Mouse (Mus musculus): ENCODE measurements around the gene Matn4.

Matn4 gene

DNA sequence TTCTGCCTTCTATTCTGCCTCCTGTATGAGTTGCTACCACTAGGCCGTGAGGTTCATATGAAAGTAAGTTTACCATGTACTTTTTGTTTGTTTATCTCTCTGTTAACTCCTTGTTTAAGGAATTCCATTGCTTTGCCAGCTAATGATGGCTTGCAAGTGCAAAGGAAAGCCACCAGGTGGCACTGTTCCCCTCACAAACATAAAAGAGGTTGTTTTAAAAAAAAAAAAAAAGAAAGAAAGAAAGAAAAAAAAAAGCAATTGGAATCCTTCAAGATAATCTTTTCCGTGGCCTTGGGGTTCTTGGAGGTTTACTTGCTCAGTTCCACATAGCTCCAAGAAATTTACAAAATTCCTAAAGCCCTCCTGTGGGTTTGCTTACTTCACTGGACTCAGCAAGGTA, 12.2 kb upstream of the Matn4 start:
- no peak for DNase-seq (ENCODE audit: low spot score in 2 of 2)

DNA sequence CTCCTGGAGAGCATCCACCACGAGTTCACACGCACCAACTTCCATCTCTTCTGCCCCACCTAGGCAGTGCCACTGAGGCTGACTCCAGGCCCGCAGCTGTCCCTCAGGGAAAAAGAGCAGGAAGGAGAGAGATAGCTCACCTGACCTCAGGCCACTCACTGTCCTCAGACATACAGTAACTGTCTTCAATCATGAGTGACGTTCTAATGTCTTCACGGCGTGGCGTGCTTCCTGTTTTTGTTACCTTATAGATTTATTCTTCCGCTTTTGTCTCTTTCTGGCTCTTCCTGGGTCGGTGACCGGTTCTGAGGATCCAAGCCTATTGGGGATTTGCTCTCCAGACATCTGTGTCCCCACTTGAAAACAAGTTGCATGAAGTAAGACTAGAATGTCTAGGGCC, 9.6 kb upstream of the Matn4 start:
- DNase-seq (ENCODE audit: low spot score in 2 of 2), result no peak

DNA sequence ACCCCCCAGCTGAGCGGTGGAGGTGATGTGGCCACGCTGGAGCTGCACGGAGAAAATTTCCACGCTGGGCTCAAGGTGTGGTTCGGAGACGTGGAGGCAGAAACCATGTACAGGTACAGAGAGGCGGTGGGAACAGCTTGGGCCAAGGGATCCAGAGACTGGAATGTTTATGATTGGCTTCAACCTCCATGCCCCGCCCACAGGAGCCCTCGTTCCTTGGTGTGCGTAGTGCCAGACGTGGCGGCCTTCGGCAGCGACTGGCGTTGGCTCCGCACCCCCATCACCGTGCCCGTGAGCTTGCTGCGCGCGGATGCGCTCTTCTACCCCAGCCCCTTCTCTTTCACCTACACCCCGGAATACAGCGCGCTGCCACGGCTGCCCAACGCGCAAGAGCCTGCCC, 9.2 kb upstream of the Matn4 start:
- DNase-seq (ENCODE audit: low spot score in 2 of 2), result no peak

DNA sequence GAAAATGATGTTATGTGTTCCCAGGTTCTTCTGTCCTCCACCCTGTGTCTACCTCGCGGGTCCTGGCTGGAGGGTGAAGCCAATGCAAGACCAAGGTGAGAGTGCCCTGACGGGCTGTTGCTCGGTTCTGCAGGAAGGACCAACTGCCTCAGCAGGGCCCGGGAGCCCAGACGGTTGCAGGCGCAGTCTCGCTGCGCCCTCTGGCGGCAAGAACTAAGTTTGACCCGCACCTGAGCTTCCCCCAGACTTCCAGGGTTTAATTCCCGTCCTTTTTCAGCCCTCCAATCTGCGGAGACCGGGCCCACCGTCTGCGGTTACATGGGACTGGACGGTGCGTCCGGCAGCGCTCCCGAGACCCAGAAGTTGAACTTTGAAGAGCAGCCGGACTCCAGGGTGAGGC, 2.7 kb upstream of the Matn4 start:
- peak in 1 of 2 experiments; percentile 64 for DNase-seq (ENCODE audit: low spot score in 2 of 2)

DNA sequence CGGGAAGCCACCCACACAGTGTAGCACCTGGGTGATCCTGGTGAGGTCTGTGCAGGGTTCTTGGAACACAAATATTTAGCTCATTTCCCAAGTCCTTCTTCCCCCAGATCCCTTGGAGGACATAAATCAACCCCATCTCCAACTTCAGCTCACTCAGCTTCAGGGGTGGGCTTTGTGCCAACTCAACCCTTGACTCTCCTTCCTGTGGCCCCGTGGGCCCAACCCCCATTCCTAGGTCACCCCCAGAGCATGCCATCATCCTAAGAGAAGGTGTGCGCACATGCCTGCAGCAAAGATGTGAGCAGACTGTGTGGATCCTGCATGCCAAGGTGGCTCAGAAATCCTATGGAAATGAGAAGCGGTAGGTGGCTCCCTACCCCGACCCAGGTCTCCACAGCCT, 559 bp upstream of the Matn4 start:
- no peak for DNase-seq (ENCODE audit: low spot score in 2 of 2)

DNA sequence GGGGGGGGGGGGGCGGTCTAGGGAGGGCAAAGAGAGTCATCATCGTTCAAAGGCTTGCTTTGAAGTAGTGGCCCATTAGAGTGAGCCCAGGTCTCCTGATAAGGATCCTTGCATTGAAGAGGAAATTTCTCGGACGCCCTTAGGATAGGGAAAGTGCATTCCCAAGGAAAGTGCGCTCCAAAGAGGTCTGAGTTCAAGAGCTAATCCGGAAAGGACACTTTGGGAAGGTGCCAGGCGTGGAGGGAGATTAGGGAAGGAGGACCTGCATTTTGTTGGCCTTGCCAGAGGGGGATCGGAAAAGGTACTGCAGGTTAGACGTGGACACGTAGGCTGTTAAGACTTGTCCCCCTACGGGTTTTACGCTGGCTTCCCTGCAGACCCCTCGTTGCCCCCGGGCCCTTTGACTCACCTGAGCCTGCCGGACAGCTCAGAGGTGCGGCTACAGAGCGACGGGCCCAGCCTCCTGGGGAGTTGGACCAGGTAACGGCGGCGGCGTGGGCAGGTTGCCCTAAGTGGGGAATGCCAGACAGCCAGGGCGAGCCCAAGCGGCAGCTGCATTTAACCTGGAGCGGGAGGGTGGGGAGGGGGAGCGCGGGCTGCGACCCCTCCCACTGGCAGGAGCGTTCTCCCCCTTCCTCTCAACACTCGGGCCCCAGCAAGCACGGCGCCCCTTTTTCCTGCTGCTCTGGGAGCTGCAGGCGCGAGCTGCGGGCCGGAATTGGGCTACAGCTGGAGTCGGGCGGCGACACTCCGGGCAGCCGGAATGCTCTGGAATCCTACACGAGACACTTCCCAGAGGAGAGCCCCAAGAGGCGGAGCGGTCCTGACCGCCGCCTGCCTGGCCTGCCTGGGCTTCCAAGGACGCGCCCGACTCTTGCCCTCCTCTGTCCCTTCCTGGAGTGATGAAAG, 624 bp downstream of the Matn4 start:
- no peak for DNase-seq (ENCODE audit: low spot score in 2 of 2)

DNA sequence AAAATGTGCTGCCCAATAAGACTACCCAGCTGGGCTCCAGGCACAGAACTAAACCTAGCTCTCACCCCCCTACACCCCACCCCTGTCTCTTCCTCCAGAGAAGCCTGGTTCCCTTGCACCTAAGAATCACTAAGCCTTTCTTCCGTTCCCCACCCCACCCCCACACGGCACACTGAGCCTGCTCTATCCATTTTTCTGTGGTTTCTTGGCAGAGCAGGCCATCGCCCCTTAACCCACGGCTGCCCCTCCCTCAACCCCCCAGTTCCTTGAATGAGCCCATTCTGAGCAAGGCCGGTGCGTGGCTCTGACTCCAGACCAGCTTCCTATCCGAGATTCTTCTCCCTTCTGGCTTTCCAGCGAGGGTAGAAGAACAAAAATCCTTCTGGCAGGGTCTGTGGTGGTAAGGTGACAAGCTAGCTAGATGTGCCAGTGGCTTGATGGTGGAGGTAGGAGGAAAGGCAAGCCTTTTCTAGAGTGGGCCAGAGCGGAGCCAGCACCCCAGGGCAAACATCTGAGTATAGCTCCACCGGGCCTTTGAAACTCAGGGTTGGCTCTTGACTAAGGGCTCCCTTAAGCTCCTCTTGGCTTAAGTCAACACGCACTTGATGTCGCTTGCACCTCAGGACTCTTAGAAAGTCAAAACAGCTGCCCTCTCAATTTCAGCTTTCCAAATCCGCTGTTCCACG, 1.4 kb downstream of the Matn4 start:
- peak; percentile 39 to 57 for DNase-seq (ENCODE audit: low spot score in 2 of 2)

DNA sequence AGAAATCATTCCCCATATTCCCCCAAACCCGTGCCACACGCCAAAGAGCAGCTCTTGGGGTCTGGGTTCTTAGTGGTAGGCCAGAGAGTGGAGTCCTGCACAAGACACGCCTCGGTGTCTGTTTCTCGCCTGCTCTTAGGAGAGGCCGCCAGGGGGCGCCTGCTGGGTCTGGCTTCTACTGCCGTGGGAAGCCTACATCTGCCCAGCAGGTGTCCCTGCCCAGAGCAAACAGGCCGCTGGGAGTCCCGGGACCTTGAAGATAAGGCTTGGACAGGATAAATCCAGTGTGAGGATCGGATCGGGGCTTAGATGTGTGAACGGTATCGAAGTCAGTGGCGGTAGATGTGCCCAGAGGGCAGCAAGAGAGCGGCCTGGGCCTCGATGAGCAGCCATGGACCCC, 2.1 kb downstream of the Matn4 start, which contains the start of gene Rbpjl:
TSS of gene Rbpjl (plus strand) at position 236 of the 400 bp plus-strand sequence.
- peak; percentile 45 to 55 for DNase-seq (ENCODE audit: low spot score in 2 of 2)

DNA sequence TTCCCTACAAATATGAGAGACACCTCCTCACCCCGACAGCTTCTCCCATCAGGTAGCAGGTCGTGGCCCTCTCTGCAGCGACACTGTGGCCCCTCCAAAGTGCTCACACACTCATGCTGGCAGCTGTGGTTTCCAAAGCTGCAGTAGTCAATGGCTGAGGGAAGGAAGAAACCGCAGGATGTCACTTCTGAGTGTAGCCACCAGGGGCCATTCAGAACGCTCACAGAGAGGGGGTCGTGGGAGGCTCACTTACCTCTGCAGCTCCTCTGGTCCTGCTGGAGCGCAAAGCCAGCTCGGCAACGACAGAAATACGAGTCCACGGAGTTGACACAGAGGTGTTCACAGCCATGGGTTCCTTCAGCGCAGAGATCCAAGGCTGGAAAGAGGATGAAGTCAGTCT, 8.0 kb downstream of the Matn4 start:
- no peak for DNase-seq (ENCODE audit: low spot score in 2 of 2)

DNA sequence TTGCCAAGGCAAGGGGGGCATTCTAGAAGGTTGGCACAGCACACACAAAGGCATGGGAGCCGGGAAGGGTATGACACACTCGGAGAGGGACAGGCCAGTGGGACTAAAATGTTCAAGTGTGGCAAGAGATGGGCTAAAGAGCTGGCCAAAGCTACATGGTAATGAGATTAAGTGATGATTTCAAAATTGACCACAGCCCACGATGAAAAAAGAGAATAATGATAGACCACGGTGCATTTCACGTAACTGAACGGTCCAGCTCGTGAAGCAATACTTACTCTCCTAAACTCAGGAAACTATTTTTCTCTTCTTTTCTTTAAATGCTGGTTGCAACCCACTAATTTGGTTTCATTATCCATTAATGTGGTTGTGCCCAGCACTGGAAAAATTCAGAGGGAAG, 8.9 kb downstream of the Matn4 start:
- DNase-seq (ENCODE audit: low spot score in 2 of 2), result no peak

DNA sequence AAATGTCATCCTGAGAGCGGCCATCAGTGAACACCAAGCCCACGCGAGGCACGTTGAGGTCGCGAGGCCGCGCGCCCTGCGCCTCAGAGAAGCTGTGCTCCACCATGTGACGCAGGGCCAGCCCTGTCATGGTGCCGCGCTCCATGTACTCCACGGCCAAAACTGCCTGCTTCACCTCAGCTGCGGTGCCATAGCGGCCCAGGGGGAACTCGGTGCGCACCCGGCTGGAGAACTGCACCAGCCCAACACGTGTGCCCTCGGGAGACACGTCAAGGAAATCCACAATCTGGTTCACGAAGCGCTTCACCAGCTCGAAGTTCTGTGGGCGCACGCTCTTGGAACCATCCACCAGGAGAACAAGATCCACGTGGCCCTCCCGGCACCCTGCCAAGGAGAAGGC, 11.8 kb downstream of the Matn4 start:
- DNase-seq (ENCODE audit: low spot score in 2 of 2), result no peak

DNA sequence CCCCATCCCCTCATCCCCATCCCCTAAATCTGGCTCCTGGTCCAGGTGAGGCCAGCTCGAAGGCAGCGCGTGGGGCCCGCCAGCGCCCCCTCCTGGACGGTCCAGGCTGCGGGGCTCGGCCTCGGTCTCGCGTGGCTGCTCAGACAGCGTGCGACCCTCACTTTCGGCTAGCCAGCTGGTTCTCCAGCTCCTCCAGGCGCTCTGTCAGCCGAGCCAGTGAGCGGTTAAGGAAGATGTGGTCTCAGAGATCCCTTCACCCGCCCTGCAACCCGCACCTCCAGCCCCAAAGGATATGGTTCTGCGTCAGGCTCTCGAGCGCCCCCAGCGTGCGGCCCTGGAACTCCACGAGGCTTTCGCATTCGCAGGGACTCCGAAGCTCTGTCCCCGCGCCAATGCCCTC, 15.5 kb downstream of the Matn4 start:
- peak; percentile 58 to 82 for DNase-seq (ENCODE audit: low spot score in 2 of 2)

DNA sequence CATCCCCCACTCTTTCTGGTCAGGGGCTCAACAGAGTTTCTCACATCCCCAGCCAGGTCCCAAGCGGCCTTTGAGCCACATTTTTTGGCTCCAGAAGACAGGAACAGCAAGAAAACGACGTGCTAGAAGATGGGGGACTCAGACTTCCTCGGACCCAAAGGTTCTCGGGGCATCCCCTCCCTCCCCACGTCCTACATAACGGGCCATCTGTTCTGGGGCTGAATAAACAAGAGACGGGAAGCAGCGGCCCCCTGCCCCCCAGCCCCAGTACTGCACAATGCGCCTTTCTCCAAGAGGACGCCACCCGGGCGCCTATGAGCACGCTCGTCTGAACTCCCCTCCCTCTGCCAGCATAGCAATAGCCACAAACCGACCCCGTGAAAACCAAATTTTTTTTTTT, 15.9 kb downstream of the Matn4 start, which contains the start of gene Slpi:
TSS of gene Slpi (minus strand) at position 76 of the 400 bp plus-strand sequence.
- DNase-seq (ENCODE audit: low spot score in 2 of 2), result peak; percentile 43 to 61

DNA sequence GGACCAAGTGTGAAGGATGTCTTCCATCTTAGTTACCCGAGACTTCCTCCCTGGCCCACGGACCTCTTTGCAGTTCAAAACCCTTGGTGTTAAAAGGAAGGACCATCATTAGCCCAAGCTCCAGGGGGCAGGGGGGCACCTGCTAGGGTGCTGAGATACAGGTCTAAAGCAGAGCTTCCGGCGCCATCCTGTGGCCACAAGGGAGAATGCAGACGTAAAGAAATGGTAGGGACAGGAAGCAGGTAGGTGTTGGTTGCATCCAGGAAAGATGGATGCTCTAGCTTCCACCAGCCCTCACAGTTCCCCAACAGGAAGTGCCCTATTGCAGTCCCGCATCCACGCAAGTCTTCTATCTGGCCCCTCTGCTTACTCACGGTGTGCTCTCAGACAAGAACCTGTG, 18.0 kb downstream of the Matn4 start:
- peak in 1 of 2 experiments; percentile 48 for DNase-seq (ENCODE audit: low spot score in 2 of 2)

DNA sequence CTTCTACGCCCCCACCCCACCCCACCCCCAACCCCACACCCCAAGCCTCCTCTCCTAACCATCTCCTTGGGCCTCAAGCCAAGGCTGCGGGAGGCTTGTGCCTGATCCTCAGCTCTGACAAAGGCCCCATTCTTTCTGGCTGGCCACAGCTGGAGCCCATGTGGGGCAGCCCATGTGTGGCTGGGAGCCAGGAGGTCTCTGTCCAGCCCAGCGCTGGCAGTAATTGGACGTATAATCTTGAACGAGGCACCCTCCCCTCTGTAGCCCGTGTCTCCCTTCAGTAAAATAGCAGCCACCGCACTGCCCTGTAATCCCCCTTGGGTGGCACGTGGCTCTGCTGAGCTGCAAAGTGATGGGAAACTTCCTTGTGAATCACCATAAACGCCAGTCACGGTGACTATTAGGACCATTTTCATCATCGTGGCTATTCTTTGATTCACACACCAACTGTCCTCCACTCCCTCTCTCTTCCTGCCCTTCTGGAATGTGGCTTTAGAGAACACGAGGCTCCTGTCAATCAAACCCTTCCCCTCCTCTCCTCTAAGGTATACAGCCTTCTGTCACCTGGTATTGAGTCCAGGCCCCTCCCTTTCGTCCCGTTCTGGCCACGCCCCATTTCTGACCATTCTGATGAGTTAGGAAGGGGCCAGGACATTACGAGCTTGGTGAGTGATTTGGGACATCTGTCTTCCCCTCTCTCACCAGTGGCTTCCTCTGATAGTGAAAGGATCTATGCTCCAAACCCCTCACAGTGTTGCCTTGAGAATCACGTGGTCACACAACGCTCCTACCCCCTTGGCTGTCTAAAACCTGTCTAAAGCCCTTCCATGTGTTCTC, 18.8 kb downstream of the Matn4 start:
- peak in 1 of 2 experiments; percentile 37 for DNase-seq (ENCODE audit: low spot score in 2 of 2)

DNA sequence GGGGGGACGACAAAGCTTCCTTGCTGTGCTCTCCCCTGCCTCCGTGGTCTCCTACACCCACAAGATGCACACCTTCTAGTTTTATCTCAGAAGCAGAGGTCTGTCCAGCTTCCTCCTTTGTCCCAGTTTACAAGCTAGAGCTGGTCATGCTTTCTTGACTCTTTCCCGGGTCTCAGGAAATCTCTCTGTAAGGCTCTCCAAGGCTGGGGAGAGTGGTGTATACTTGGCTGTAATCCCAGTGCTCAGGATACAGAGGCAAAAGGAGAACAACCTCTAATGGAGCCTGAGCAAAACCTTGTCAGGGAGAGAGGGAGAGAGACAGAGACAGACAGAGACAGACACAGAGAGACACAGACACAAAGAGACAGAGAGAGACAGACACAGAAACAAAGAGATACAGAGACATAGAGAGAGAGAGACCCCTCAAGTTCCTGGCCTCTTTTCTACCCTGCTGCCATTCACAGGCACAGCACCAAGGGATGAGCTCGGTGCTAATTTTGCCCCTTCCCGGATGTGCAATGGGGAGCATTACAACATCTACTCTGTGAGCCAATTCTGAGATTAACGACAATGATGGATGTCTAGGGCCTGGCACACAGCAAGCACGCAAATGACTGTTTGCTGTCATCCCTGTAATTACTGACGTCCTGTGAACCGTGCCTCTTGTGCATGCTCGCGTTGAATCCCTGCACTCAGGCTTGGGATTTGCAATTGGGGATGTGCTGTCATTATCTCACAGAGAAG, 21.1 kb downstream of the Matn4 start:
- no peak for DNase-seq (ENCODE audit: low spot score in 2 of 2)

DNA sequence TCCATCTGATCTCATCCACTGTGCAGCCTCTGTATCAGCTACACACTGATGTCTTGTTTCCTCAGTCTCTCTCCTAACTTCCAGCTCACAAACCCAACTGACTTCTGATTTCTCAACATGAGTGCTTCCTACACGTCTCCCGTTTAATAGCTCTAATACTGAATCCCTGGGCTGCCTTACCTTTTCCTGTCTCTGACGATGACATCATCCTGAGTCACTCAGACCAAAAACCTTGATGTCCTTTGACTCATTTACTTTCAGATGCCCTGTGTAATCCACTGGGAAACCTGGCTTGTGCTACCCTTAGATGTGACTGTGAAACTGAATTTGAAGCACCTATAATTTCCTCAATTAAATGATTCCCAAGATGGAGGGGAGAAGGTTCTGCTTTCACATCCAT, 22.0 kb downstream of the Matn4 start:
- no peak for DNase-seq (ENCODE audit: low spot score in 2 of 2)

DNA sequence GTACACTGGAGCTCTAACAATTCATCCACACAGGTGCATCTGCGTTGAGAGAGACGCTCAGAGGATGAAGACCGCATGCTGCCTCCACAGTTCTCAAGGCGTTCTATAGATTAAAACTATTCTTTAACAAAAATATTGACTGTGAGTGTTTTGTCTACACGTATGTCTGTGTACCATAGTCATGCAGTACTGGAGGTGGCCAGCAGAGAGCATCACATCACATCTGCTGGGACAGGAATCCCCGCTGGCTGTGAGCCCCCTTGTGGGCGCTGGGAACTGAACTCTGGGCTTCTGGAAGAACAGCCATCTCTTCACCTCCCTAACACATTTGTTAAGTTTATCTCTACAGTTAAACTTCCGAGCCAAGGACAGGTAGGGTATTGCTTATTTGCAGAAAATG, 23.2 kb downstream of the Matn4 start:
- DNase-seq (ENCODE audit: low spot score in 2 of 2), result no peak

DNA sequence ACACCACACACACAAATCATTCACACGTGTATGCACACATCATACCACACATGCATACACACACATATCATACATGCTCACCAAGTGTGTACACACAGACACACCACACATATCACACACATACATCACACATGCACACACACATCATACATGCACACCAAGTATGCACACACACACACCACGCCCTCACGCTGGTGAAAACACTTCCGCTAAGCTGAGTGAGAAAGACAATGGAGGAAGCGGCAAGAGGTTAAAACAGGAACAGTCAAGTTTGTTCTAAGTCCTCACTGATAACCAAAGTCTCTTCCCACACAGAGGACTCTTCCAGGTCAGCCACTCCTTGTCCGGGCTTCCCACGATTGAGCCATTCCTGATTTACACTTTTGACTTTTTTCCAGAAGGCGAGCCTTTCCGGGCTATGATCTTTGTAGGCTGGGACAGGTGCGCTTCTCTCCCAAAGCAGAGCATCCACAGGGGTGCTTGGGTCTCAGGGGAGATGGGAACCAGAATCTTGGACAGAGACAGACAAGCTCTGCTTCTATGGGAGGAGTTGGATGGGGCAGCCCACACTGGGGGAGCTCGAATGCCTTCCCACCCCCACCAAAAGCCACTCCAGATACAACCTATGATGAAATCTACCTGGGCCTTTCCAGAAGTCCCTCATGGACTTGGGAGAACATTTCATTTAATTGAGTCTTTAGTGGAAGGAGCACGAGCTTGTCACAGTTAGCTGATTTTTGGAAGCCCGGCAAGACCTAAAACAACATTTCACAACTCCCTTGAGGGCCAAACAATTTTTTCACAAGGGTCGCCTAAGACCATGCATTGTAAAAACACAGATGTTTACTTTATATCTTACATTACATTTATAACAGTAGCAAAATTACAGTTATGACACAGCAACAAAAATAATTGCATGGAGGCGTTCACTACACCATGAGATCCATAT, 27.2 kb downstream of the Matn4 start:
- DNase-seq (ENCODE audit: low spot score in 2 of 2), result no peak

DNA sequence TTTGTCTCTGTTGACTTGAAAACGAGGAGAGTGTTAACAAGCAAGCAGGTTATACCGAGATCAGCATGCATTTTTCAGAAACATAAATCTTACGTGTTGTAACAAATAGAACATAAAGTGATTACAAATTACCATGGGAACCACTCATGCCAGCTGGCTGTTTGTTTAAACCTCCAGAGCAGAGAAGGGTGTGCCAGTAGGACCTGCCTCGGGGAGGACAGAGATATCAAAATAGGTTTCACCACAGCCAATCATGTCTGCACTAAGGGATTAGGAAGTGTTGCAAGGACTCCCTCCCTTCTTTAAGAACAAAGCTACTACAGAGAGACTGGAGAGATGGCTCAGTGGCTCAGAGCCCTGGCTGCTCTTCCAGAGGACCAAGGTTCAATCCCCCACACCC, 31.8 kb downstream of the Matn4 start:
- no peak for DNase-seq (ENCODE audit: low spot score in 2 of 2)

All from frontal cortex, postnatal 10 days (tissue).